14 mouse cellular contexts compared by ENCODE assay signal in the genomic region with DNA sequence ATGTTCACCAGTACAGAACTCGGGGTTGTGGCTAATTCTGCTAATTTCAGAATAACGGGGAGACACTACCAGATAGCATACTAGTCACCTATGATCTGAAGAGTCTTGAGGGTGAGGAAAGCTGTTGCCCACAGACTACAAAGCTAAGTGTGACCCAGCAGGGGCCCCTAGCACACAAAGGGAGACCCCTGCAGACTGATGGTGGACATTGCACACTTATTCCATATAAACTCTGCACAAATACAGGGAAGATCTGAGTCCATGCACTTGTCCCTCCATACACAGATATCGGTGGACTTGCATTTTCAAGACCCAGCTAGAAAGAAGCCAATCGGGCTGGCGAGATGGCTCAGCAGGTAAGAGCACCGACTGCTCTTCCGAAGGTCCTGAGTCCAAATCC. TPM values are rescaled to one million over a fixed set of nuclear protein-coding genes. Genes with fewer than 3 reads are reported as not detected.
DNase-seq lines count a peak whose midpoint lies in the region; ATAC-seq and TF ChIP-seq lines count a peak whose summit lies in the region.
"Had no signal": no experiment of that assay in that cellular context is flagged by ENCODE, and none has a peak within 500 bp of the region (broad histone marks: within the 10 kb centered on the region; RNA-seq: fewer than 3 reads in every experiment).

No protein-coding gene starts in this region.

- no peak overlapping the region for H3K27ac ChIP-seq in forebrain, embryonic 14.5 days (ENCODE audit: low read depth, low read length)
- no peak overlapping the region for H3K27ac ChIP-seq in forebrain, embryonic 10.5 days
- H3K27ac ChIP-seq in kidney, postnatal 0 days, result no peak overlapping the region
- H3K27ac ChIP-seq: embryonic facial prominence, embryonic 13.5 days; forebrain, embryonic 12.5 days; midbrain, embryonic 10.5 days had no signal

- no peak overlapping the region for H3K4me3 ChIP-seq in forebrain, embryonic 14.5 days (ENCODE audit: low read depth, low read length)
- no peak overlapping the region for H3K4me3 ChIP-seq in forebrain, embryonic 10.5 days
- H3K4me3 ChIP-seq in kidney, postnatal 0 days (replicated peaks; ENCODE audit: low read depth, low read length), result no peak overlapping the region
- H3K4me3 ChIP-seq: embryonic facial prominence, embryonic 13.5 days; forebrain, embryonic 12.5 days; midbrain, embryonic 10.5 days had no signal

- H3K9ac ChIP-seq in forebrain, embryonic 14.5 days (ENCODE audit: low read length), result no peak overlapping the region
- no peak overlapping the region for H3K9ac ChIP-seq in kidney, postnatal 0 days (ENCODE audit: low read depth, low read length)
- H3K9ac ChIP-seq: embryonic facial prominence, embryonic 13.5 days; forebrain, embryonic 12.5 days had no signal

- peaks cover 22% of the 10 kb centered on the region for H3K36me3 ChIP-seq in forebrain, embryonic 14.5 days (ENCODE audit: control insufficient read depth, insufficient read depth, low read length)
- H3K36me3 ChIP-seq in forebrain, embryonic 10.5 days (replicated peaks), result peaks cover 20% of the 10 kb centered on the region
- 0 out of 2 replicates have a peak, but pooled peaks cover 17% of the 10 kb centered on the region for H3K36me3 ChIP-seq in kidney, postnatal 0 days (ENCODE audit: insufficient read depth, low read length)

- peak; percentile 3 for DNase-seq in forebrain, embryonic 14.5 days (ENCODE audit: low spot score)
- DNase-seq in forebrain, embryonic 10.5 days (ENCODE audit: extremely low spot score, low spot score), result no peak
- DNase-seq in kidney, postnatal 0 days (ENCODE audit: low spot score), result no peak
- DNase-seq in kidney, adult 8-10 months, result no peak
- peak; percentile 47 for DNase-seq in 3T3-L1 (ENCODE audit: low read depth, low spot score)
- no peak for DNase-seq in thymus, postnatal 4 days
- DNase-seq in urinary bladder, postnatal 36 days (ENCODE audit: low spot score in 2 of 2), result no peak
- DNase-seq: gastrocnemius, postnatal 10 days; kidney, adult 11 months had no signal

- 0 out of 2 replicates have a peak, but pooled peaks cover 2% of the 10 kb centered on the region for H3K4me1 ChIP-seq in forebrain, embryonic 14.5 days (ENCODE audit: control insufficient read depth, insufficient read depth, low read length)
- peaks cover 4% of the 10 kb centered on the region; the same call in 1 of the 2 replicates for H3K4me1 ChIP-seq in forebrain, embryonic 10.5 days
- H3K4me1 ChIP-seq in kidney, postnatal 0 days (replicated peaks; ENCODE audit: insufficient read depth, low read length), result no peaks in the 10 kb centered on the region
- H3K4me1 ChIP-seq: forebrain, embryonic 12.5 days; midbrain, embryonic 10.5 days had no signal

- ATAC-seq in forebrain, embryonic 14.5 days, result no peak
- ATAC-seq in kidney, postnatal 0 days (replicated peaks; ENCODE audit: low FRiP score, low read depth), result no peak
- 0 out of 2 replicates have a peak, but pooled peaks have one; percentile 31 for ATAC-seq in common myeloid progenitor, adult 5-6 weeks (replicated peaks; ENCODE audit: low read depth, poor library complexity, severe bottlenecking)

- H3K4me2 ChIP-seq in forebrain, embryonic 14.5 days (ENCODE audit: low read length), result no peak overlapping the region
- H3K4me2 ChIP-seq in kidney, postnatal 0 days (ENCODE audit: low read length), result no peak overlapping the region
- H3K4me2 ChIP-seq: embryonic facial prominence, embryonic 13.5 days; forebrain, embryonic 12.5 days; liver, embryonic 11.5 days had no signal

- peak; percentile 34; the same call in 1 of the 2 replicates for TF ChIP-seq CTCF in kidney, postnatal 0 days (IDR thresholded peaks at IDR 0.05; ENCODE audit: low read depth)

- H3K27me3 ChIP-seq in forebrain, embryonic 14.5 days (replicated peaks; ENCODE audit: control insufficient read depth, insufficient read depth, low read length), result no peaks in the 10 kb centered on the region
- no peaks in the 10 kb centered on the region for H3K27me3 ChIP-seq in forebrain, embryonic 10.5 days (ENCODE audit: poor library complexity, severe bottlenecking)
- H3K27me3 ChIP-seq in kidney, postnatal 0 days (ENCODE audit: insufficient read depth, low read length), result no peaks in the 10 kb centered on the region
- H3K27me3 ChIP-seq: embryonic facial prominence, embryonic 13.5 days; forebrain, embryonic 12.5 days had no signal

- WGBS in forebrain, embryonic 14.5 days, result 87% methylated on average over 7 of the region's 7 CpGs
- WGBS in forebrain, embryonic 10.5 days, result 92% methylated on average over 7 of the region's 7 CpGs
- 90% methylated on average over 7 of the region's 7 CpGs for WGBS in kidney, postnatal 0 days

- no peaks in the 10 kb centered on the region for H3K9me3 ChIP-seq in forebrain, embryonic 14.5 days (replicated peaks; ENCODE audit: control insufficient read depth, low read length)
- no peaks in the 10 kb centered on the region for H3K9me3 ChIP-seq in forebrain, embryonic 10.5 days
- H3K9me3 ChIP-seq in kidney, postnatal 0 days (replicated peaks; ENCODE audit: low read length), result no peaks in the 10 kb centered on the region
- H3K9me3 ChIP-seq: embryonic facial prominence, embryonic 13.5 days; forebrain, embryonic 12.5 days; midbrain, embryonic 10.5 days had no signal

RNA-seq across cellular contexts. Expression of a gene that starts 7.6 kb away (rescaled TPM):
- polyA plus RNA-seq in forebrain, embryonic 14.5 days (2014; fragmentation: Nextera tagmentation; extraction: Ambion mirVana), result 46.5 and 53.7 TPM in 2 replicates
- polyA plus RNA-seq in forebrain, embryonic 10.5 days (2016; fragmentation: Nextera tagmentation; extraction: Ambion mirVana), result 61.9 and 64.1 TPM in 2 replicates
- polyA plus RNA-seq in kidney, postnatal 0 days (2015; fragmentation: Nextera tagmentation; extraction: Ambion mirVana), result 29.7 and 30.1 TPM in 2 replicates
- 47.4 and 56.9 TPM in 2 replicates for total RNA-seq in common myeloid progenitor, adult 5-6 weeks (2017)

RNA-seq across cellular contexts. Expression of a gene that starts 36.5 kb away (rescaled TPM):
- 0.74 and 1.1 TPM in 2 replicates for polyA plus RNA-seq in forebrain, embryonic 14.5 days (2014; fragmentation: Nextera tagmentation; extraction: Ambion mirVana)
- polyA plus RNA-seq in forebrain, embryonic 10.5 days (2016; fragmentation: Nextera tagmentation; extraction: Ambion mirVana), result 1.4 and 1.5 TPM in 2 replicates
- polyA plus RNA-seq in kidney, postnatal 0 days (2015; fragmentation: Nextera tagmentation; extraction: Ambion mirVana), result 0.99 and 1.3 TPM in 2 replicates
- total RNA-seq in common myeloid progenitor, adult 5-6 weeks (2017), result 3.0 and 6.3 TPM in 2 replicates

RNA-seq across cellular contexts. Expression of a gene that starts 52.2 kb away (rescaled TPM):
- 7.7 and 8.9 TPM in 2 replicates for polyA plus RNA-seq in forebrain, embryonic 14.5 days (2014; fragmentation: Nextera tagmentation; extraction: Ambion mirVana)
- polyA plus RNA-seq in forebrain, embryonic 10.5 days (2016; fragmentation: Nextera tagmentation; extraction: Ambion mirVana), result 14.4 and 14.9 TPM in 2 replicates
- 12.5 and 13.9 TPM in 2 replicates for polyA plus RNA-seq in kidney, postnatal 0 days (2015; fragmentation: Nextera tagmentation; extraction: Ambion mirVana)
- total RNA-seq in common myeloid progenitor, adult 5-6 weeks (2017), result 16.2 and 25.7 TPM in 2 replicates

Comparison
In these comparisons a context has a peak if more than half of its experiments do, and no peak if none do; other contexts are left out.
1. DNase-seq: peak in forebrain, embryonic 14.5 days (single experiment) and 3T3-L1 (single experiment); none in forebrain, embryonic 10.5 days (single experiment), kidney, postnatal 0 days (single experiment), kidney, adult 8-10 months (0 of 2), thymus, postnatal 4 days (single experiment) and urinary bladder, postnatal 36 days (0 of 2).